Mouse (Mus musculus) left cerebral cortex, postnatal 4 days (tissue): ENCODE data around the gene Smad3. TPM values are rescaled to one million over a fixed set of nuclear protein-coding genes. Genes with fewer than 3 reads are reported as not detected.

Source experiments
- DNase-seq: peaks from one replicate; pipeline ENCODE4 v3.0.0-alpha.2; 2022
- intact Hi-C: fragments of 180-260 bp; cut with DNase I; formaldehyde crosslinking; loops from one replicate; pipeline ENCODE4 v1.15.1; 2025
- total RNA-seq, 2 experiments: library from RNA; stranded (reverse); gene quantifications; 2 replicates each; pipeline ENCODE4 v1.2.3; 2021

Gene Smad3
- total RNA-seq, 2 experiments from 2014 or later, result 16.0 to 20.4 TPM

DNA sequence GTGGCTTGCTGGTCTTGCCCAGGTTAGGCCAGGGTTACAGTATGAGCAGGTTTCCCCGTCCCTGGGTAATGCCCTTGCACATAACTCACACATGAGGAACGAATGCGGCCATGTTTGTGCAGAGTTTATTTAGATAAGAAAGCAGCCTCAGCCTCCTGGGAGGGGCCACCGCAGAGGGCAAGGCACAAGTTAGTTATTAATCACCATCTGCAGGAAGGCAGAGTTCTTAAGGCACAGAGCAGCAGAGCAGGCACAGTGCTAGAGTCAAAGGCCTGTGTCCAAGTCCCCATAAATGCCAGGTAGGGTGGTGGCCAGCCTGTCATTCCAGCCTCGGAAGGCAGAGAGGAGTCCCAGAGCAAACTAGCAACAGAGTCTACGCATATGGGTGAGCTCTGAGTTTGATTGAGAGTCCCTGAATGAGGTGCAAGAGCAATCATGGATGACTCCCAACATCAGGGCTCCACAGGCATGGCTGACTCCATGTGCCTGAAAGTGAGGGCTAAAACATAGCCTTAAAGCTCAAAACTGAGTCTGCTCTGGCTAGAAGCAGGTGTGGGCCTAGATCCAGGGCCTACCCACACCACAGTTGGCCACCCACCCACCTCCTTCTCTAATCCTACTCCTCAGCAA lies 17.2 kb upstream of the Smad3 start:
- no peak for DNase-seq
- intact Hi-C loops, result no loop called here

DNA sequence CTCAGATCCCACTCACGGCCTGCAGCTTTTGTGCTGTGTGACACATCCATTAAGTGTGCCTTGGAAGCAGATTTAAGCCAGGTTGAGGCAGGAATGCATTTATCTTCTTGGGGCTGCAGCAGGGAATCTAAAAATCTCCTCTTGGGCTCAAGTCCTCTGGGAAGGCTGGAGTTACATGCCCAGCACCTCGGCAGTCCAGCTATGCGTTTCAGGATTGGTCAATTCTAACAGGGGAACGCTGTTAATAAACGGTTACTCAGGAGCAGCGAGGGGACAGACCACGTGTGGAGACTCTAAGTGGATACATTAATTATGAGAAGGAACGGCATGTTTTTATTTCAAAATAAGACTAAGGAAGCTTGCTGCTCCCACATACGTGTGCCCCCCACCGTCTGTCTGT lies 14.7 kb upstream of the Smad3 start:
- intact Hi-C loops, result no loop called here
- no peak for DNase-seq

DNA sequence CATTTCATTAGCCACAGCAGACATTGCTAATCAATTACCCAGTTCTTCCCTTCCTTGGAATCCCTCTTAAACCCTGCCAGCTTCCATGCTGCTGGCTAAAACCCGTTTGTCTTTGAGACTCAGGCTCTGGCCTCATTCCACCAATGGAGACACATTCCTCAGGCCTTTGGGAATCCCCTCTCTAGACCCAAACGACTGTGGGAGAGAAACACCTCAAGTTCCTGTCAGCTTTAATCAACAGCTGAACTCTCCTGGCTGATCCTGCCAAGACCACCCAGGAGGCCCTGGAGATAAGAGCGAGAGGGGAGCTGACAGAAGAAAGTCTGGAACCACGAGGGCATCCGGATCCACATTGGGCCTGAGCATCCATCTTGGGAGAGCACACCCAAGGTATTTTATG lies 13.9 kb upstream of the Smad3 start:
- DNase-seq, result peak; percentile 16
- intact Hi-C loops, result no loop called here

DNA sequence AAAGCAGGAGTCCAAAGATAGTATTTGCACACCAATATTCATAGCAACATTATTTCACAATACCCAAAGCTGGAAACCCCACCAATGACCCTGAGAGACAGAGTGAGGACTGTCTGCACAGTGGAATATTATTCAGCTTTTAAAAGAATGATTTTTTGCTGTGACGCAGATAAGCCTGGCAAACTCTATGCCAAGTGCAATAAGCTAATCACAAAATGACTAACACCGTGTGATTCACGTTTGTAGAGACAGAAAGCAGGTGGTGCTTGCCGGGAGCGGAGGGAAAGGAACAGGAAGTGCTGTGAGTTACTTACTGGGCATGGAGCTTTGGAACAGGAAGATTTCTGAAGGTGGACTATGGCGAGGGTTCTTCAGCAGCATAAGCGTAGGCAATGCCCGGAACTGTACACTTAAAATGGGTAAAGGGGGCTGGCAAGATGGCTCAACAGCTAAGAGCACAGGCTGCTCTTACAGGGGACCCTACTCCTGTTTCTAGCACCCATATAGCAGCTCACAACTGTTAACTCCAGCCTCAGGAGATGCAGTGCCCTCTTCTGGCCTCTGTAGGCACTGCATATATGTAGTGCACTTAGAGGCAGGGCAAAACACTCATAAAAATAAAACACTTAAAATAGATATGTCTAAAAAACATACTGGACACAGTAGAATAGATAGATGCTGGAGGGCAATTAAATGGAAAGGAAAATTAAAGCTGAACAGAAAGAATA lies 3.7 kb upstream of the Smad3 start:
- intact Hi-C loops, result no loop called here
- no peak for DNase-seq

DNA sequence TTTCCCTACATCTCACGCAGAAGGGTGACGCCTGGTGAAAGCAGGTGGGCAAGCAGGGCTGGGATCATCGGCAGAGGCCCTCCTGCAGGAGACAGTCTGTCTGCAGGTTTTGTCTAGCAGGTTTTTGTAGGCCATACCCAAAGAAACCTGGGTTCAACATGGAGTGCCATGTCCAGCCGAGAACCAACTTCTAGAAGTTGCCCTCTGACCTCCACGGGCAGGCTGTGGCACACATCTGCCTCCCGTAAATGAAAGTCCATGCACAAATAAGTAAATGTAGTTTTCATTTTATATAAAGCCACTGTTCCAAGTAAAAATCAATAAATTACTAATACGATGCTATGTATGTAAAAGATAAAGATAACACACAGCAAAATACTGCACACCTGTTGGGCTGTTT lies 3.0 kb upstream of the Smad3 start:
- DNase-seq, result no peak
- intact Hi-C loops, result no loop called here

DNA sequence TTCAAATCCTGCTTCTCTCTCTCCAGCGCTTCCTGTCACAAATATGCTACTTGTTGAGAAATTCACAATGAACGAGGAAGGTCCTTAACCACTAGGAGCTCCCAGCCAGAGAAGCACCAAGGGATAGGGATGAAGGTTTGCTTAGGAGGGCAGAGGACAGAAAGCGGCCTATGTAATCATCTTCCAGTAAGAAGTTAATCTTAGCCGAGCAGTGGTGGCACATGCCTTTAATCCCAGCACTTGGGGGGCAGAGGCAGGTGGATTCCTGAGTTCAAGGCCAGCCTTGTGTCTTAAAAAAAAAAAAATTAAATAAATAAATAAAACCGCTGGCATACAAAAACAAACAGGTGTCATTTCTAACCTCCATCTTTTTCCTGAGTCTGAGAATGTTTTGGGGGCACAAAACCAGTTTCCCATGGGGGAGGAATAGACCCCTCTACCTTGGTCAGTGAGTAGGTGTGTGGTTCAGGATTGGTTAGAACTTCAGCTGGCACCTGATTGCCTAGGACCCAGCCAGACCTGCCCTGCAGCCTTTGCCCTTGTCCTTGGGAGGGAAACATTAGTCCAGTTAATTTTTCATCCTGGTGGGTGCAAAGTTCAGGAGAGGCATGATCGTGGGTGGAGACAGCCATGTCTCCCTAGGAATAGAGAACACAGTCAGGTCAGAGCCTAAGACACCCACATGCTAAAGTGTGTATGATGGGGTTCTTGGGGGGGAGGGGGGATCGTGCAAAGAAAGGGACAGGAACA lies 2.4 kb upstream of the Smad3 start:
- DNase-seq, result no peak
- intact Hi-C loops, result loop anchor here (10.0 kb wide), 1 partner anchor 75 kb away; no protein-coding TSS in a partner anchor

DNA sequence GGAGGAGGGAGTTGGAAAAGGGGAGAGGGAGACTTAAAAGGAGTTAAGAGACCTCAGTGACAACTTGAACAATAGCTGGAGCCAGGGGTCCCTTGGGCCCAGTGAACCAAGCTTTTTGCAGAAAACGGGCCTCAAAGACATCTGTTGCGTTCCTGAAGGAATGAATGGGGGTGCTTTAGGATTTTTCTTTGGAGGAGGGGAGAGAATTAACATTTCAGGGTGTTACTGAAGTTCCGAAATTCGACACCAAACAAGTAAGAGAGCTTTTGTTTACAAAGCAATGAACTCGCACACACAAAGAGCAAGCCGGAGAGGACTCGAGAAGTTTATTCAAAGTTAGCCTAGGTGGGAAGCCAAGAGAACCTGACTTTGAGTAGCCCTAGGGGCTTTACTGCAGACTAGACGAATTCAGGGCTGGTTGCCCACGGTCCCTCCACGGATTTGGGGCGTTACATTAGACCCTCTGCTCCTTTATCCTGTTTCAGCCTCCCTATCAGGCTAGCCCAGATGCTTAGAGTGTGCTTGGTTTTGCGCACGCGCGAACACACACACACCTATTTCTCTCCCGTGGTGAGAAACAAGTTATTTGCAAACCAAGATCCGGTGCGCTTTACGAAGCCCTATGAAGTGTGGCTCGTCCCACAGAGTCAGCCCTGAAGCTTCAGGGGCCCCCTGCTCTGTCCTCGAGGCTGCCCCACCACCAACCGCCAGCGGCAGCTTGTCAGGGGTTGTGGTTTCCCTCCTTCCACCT lies 1.0 kb upstream of the Smad3 start:
- DNase-seq, result no peak

DNA sequence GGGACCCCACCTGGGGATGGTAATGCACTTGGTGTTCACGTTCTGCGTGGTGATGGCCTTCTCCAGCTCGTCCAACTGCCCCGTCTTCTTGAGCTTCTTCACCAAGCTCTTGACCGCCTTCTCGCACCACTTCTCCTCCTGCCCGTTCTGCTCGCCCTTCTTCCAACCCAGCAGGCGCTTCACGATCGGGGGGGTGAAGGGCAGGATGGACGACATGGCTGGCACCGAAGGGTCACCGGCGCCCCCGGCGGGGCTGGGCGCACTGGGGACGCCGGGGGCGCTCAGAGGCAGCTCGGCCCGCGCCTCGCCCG lies 377 bp downstream of the Smad3 start:
- intact Hi-C loops, result loop anchor here (10.0 kb wide), 1 partner anchor 77 kb away; no protein-coding TSS in a partner anchor
- no peak for DNase-seq

More for the DNA sequence above, 1.0 kb upstream of the Smad3 start:
- intact Hi-C loops, result loop anchor here (10.0 kb wide), 1 partner anchor 76 kb away; no protein-coding TSS in a partner anchor

DNA sequence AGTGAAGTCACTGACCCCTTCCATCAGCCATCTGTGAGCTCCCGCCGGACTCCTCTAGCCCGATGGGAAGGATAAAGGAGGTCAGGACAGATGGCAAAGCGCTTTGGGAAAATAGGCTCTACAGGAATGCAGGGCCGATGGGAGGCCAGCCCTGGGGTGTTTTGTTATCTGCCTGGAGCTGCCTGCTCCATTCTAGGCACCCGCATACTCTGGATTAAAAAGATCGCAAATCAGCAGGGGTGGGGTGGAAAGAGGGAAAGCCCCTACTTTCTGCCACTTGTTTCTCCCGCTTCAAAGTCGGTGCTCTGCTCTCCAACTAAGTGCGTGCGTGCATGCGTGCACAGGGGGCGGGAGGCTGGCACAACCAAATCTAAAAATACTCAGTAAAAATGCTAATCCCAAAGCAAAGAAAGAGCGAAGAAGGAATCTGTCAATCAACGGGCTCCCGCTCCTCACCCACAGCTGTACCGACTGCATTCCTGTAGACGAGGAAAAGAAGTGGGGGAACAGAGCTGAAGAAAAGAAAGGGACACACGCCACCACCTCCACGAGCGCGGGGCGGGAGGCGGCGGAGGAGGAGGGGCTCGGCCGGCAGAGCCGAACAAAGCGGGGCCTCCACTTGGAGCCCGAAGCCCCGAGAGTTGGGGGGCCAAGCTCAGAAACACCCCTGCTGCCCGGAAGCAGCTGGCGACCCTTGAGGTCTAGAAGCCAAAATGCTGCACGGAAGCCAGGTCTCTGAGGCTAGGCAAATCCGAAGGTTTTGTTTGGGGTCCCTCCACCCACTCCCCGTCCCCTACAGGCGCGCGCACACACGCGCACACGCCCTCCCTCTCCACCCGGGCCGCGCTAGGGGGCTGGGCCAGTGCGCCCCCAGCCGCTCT lies 973 bp downstream of the Smad3 start:
- DNase-seq, result peak; percentile 18
- intact Hi-C loops, result loop anchor here (10.0 kb wide), 1 partner anchor 78 kb away; no protein-coding TSS in a partner anchor

DNA sequence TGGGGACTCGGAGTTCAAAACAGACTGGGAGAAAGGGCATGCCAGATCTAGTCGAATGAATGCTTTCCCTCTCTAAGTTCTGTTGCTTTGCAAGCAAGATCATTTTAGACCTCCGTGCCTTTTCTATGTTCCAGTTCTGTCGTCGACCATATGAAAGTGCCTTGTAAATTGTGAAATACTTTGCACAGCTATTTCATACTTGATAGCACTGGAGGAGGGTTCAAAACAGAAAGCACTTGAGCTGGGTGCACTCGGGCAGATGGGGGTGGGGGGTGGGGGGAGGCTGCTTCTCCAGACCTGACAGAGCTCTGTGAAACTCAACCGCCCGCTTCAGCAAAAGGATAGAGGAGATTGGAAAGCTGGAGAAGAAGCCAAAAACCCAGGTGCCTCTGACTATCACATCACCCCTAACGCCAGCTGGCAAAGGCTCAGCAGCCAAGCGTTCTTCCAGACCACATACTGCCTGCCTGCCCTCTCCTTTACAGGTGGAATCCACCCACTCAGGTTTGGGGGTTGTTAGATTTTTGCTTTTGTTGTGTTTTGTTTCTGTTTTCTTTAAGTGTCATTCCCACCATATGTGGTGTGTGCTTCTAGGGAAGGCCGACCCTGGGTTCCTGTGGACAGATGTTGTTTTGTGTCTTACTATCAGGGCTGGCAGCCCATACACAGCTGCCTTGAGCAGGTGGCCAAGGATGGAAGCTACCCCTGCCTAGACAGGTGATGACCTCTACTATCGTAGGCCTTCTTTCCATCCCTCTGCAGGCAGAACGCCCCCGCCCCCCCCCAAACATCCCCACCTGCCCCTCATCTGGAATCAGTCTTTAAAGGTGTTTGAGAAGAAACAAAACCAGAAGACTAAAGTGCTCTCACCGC lies 1.9 kb downstream of the Smad3 start:
- intact Hi-C loops, result loop anchor here (10.0 kb wide), 1 partner anchor 79 kb away; no protein-coding TSS in a partner anchor
- DNase-seq, result no peak

DNA sequence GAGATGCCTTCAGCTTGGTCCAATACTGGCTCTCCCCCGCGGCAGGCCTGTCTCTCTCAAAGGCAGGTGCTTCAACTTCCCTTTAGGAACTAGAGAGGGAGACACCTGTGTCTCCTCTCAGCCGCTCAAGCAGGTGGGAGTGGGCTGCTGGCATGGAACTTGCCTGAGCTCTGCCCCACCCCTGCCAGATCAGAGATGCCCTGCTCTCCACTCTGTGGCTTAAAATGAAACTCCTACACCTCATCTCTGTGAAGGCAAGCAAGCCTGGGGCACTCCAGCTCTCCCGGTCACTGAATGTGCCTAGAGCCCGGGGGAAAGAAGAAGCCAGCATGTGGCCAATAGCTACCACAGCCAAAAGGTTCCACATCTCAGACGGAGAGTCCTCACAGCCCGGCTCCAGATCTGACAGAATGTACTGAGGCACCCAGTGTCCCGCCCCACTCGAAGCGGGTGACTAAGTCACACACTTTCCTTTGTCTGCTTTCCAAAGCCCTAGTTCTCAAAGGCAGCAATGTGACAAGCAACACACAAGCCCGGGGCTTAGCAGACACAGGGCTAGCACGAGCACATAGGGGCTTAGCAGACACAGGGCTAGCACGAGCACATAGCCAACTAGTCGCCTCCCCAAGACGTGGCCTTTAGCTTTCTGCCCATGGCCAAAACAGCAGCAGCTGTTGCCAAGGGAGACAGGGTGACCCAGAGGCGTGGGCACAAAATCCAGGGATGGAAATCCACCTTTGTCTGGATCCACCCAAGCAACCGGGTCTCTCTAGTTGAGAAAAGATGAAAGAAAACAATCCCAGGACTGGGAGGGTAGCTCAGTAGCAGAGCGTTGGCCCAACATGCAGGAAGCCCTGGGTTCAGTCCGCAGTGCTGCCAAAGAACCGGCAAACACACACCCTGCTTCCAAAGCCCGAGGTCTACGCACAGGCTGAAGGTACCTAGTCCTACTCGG lies 3.0 kb downstream of the Smad3 start:
- intact Hi-C loops, result loop anchor here (10.0 kb wide), 1 partner anchor 80 kb away; no protein-coding TSS in a partner anchor
- DNase-seq, result no peak

DNA sequence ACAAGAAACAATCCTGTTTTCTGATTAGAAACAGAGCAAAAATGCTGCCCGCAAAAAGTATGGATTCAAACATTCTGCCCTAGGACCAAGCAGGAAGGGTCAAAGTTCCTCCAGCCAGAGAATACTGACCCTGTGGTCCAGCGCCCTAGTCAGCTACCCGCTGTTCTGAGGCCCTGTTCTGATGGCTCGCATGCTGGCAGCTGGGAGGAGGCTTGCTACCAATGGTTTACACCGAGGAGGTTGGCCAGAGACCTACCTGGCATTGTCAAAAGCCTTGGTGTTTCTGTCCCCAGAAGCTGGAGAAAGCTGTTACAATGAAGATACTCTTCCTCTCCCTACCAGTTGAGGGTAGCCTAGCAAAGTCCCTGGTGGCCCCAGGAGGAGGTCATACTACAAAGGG lies 3.8 kb downstream of the Smad3 start:
- intact Hi-C loops, result loop anchor here (10.0 kb wide), 1 partner anchor 81 kb away; no protein-coding TSS in a partner anchor
- DNase-seq, result no peak

DNA sequence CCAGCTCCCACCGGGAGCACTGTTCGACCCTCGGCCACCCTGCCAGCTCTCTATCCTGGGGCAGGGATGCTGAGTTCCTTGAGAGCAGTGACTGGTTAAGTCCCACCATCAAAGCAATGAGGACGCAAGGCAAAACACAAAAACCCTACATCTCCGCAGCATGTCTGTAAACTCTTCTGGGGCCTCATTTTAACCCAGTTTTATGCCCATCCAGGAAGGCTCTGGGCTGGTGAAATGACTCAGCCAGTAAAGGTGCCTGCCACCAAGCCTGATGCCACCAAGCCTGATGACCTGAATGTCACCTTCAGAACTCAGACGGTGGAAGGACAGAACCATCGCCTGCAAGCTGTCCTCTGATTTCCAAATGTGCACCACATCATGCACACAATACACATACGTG lies 4.4 kb downstream of the Smad3 start:
- intact Hi-C loops, result loop anchor here (10.0 kb wide), 1 partner anchor 81 kb away; no protein-coding TSS in a partner anchor
- DNase-seq, result no peak

DNA sequence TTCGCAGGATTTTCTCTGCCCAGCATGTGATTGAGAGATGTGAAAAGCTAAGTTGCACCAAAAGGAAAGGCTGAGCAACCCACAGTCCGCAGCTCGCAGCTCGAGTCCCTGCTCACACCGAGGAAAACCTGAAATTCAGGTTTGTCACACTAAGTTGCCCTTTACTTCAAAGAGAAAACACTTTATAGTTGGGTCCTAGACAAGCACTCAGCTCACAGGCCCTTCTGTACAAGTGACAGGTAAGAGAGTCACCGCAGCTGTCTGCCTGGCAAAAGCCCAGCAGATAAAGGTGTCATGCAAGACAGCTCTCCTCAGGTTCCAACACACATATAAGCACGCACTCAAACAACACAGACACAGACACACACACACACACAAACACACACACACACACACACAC lies 5.2 kb downstream of the Smad3 start:
- intact Hi-C loops, result loop anchor here (10.0 kb wide), 1 partner anchor 82 kb away; no protein-coding TSS in a partner anchor
- no peak for DNase-seq

DNA sequence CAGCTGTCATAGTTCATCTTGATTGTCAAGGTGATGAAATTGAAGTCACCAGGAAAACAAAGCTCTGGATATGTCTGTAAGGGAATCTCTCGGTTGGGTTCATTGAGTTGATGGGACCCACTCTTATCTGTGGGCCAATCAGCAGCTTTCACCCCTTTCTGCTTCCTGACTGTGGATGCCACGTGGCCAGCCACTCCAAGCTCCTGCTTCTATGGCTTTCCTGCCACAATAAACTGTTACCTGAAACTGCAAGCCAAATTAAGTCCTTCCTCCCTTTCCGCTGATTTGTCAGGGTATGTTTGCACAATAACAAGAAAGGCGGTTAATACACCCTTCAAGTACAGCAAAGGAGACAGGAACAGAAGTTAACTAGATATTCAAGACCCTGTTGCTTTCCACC lies 6.5 kb downstream of the Smad3 start:
- no peak for DNase-seq
- intact Hi-C loops, result loop anchor here (10.0 kb wide), 1 partner anchor 83 kb away; no protein-coding TSS in a partner anchor

DNA sequence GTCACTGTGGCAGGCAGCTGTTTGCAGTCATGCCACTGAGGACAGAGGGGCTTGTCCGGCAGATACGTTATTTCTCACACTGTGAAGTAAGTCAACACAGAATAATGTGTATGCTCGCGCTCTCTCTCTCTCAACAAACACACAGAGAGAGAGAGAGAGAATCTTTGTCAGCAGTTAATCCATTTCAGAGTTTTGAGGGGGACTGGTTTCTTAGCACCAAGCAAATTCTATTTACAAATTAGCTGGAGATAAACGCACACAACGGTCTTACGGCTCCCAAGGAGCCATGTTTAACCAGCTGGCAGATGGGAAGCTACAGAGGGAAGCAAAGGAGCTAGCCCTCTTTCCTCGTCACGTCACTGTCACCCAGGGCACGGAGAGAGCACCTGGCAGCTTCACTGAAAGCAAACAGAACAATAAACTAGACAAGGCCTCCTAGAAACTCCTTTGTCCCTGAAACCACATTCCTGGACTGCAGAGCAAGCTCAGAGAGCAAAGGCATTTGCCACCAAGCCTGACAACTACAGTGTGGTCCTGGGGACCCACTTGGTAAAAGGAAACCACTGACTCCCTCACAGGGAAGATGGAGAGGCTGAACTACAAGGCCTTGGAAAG lies 7.3 kb downstream of the Smad3 start:
- no peak for DNase-seq
- intact Hi-C loops, result loop anchor here (10.0 kb wide), 1 partner anchor 84 kb away; no protein-coding TSS in a partner anchor

DNA sequence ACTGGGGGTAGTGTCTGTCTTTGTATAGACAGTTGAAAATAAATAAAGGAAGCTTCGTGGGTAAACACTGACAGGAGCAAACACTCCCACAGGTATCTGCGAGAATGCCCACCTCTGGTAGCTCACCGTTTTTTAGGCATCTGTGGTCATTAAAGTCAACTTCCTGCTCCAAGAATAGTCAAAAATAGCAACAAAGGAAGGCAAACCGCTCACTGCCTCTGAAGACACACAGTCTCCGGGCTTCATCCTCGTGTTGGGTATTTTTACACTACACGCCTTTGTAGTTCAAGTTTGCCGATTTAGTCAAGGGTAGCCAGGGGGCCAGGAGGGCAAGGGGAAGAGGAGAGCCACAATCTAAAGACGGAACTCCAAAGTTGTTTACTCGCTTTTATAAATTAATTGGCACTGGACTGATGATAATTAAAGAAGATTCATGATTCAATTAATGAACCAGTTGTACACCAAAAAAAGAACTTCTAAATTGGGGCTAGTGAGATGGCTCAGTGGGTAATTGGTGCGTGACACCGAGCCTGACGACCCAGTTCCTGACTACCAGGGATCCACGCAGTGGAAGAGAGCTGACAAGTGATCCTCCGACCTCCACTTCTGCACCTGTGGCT lies 8.4 kb downstream of the Smad3 start:
- intact Hi-C loops, result no loop called here
- no peak for DNase-seq
